Mouse (Mus musculus) lung, adult 2 months (tissue): ENCODE results near the gene Rora.

Experiments used
- CTCF ChIP-seq: fragments of 200-500 bp; IDR thresholded peaks from 2 replicates; pipeline ENCODE4 v1.5.1; 2011; ENCODE audit warnings: mild to moderate bottlenecking, low read length, control low read depth; ENCODE audit not compliant: insufficient read depth
- POLR2A ChIP-seq: fragments of 200-500 bp; IDR thresholded peaks from 2 replicates; pipeline ENCODE4 v1.6.1; 2011; ENCODE audit warnings: low read depth, mild to moderate bottlenecking, control low read depth, low read length, borderline replicate concordance; ENCODE audit errors: extremely low read depth

GRCm38 (mm10) chr9:69289056-69290017 lies 635.8 kb downstream of the Rora start:
- TF ChIP-seq CTCF: no peak
- peak; percentile 68 for TF ChIP-seq POLR2A
